Mouse (Mus musculus): Measurements from ENCODE around the gene Fabp7.

DNA sequence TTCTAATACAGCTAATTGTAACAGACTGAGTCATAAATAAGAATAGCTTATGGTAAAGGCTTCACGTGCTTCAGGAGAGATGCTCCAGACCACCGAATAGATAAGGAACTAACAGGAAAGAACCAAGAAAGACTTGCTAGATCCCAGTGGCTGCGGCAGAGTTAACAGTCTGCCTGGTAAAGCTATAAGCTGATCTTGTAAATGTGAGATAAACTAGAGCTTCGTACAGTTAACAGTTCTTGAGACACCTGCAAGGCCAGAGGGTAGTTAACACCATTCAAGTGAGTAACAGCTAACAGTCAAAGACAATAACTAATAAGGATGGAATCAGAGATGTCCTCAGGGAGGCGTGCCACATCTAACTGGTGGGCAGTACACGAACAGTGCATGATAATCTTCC, 31.2 kb downstream of the Fabp7 start:
- no peak for TF ChIP-seq GATA1 (IDR thresholded peaks at IDR 0.05; ENCODE audit: low read length)
- no peak for TF ChIP-seq TAL1 (IDR thresholded peaks at IDR 0.05; ENCODE audit: low read length)

Data from erythroblast, embryonic 14.5 days (primary cell).